Mouse (Mus musculus) lung, adult 2 months (tissue): ENCODE data around the gene Dars. TPM values are rescaled to one million over a fixed set of nuclear protein-coding genes. Genes with fewer than 3 reads are reported as not detected.

ENCODE experiments used
- DNase-seq: peaks from one replicate; pipeline ENCODE4 v3.0.0; 2022
- H3K4me1 ChIP-seq: fragments of 200-500 bp; 2 replicates; pipeline ENCODE4 v1.6.1; 2011; ENCODE audit warnings: low read length; ENCODE audit not compliant: control insufficient read depth, insufficient read depth
- H3K4me3 ChIP-seq: fragments of 200-500 bp; replicated peaks from 2 replicates; pipeline ENCODE3; 2011; ENCODE audit warnings: low read depth, mild to moderate bottlenecking, control low read depth, low read length; ENCODE audit errors: extremely low read depth
- CTCF ChIP-seq: fragments of 200-500 bp; IDR thresholded peaks from 2 replicates; pipeline ENCODE4 v1.5.1; 2011; ENCODE audit warnings: mild to moderate bottlenecking, low read length, control low read depth; ENCODE audit not compliant: insufficient read depth
- POLR2A ChIP-seq: fragments of 200-500 bp; IDR thresholded peaks from 2 replicates; pipeline ENCODE4 v1.6.1; 2011; ENCODE audit warnings: low read depth, mild to moderate bottlenecking, control low read depth, low read length, borderline replicate concordance; ENCODE audit errors: extremely low read depth
- WGBS: fragments of 180-500 bp; shearing (Covaris S2); methylation state at CpG from one replicate; pipeline ENCODE4 v1.1.7; 2018; 5-methylcytosine and 5-hydroxymethylcytosine counted together
- polyA plus RNA-seq: library from polyadenylated mRNA; depleted of rRNA; stranded (reverse); fragments of >200 nt; gene quantifications from 2 replicates; pipeline ENCODE4 v1.2.3, GENCODE M21; 2012

Dars gene
- polyA plus RNA-seq, 1 experiment: 12.2 TPM

DNA sequence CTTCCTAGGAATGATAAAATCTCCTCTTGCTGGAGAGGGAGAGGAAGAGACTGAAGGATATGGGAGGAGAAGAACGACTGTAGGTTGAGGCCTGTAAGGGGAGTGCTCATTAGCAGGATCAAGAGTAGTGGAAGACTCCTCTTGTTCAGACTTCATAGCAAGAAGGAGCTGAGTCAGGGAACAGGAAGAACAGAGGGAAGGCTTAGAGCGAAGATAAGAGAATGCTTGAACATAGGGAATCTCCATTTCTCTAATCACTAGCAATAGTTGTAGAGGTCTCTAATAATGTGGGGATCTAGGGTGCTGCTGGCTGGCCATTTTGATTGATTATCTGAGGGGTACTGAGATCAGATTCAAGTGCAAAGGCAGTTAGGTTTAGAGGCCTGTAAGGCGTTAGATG is 7.8 kb upstream of the Dars start:
- Histone ChIP-seq H3K4me3 (no peak overlapping the region), H3K4me1 (no peaks in the 10 kb centered on the region)
- DNase-seq: no peak
- 84% methylated on average over 3 of the region's 3 CpGs for WGBS
- TF ChIP-seq CTCF: no peak
- TF ChIP-seq POLR2A: no peak

GRCm38 (mm10) chr1:128417533-128417888 is 343 bp upstream of the Dars start:
- DNase-seq: no peak
- TF ChIP-seq POLR2A (no peak), CTCF (no peak)
- 33% methylated on average over 5 of the region's 5 CpGs for WGBS
- peaks cover 3% of the 10 kb centered on the region; the same call in 1 of the 2 replicates for H3K4me1 ChIP-seq
- peak overlapping the region; percentile 34 for H3K4me3 ChIP-seq

DNA sequence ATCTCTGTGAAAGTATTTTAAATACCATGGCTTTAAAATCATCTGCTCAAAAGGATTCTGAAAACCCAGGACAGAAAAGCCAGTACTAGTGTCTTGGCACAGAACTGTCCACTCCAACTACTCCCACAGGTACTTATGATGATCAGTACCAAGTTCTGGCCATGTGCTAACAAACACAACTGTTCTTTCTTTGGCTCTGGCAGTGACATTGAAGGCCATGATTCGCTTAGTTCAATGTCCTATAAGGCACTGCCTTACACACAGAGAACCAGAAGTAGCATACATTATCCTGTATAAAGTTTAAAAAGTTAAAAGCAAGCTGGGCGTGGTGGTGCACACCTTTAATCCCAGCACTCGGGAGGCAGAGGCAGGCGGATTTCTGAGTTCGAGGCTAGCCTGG is 6.0 kb downstream of the Dars start:
- no peak for TF ChIP-seq POLR2A
- no peak for TF ChIP-seq CTCF
- H3K4me3 ChIP-seq: no peak overlapping the region
- 95% methylated on average over 5 of the region's 5 CpGs for WGBS

DNA sequence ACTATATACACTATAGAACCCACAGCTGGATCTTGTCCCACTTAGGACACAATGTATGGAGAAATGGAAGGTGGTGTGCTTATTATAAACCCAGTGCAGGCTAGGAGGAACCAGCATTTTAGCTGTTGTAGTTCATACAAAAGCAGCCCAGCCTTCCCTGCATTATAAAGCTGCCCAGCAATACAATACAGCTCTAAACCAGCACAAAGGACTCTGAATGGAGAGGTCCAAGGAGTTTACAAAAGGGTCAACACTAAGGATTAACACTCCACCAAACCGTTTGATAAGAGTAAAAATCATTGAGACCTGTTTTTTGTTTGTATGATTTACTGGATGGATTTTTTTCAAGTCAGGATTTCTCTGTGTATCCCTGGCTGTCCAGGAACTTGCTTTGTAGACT is 10.3 kb downstream of the Dars start:
- 40% methylated on average over 1 of the region's 1 CpGs for WGBS
- TF ChIP-seq CTCF: no peak
- no peak for TF ChIP-seq POLR2A

More for the DNA sequence above, 6.0 kb downstream of the Dars start:
- no peak for DNase-seq
- H3K4me1 ChIP-seq: peaks cover 2% of the 10 kb centered on the region; the same call in 1 of the 2 replicates

DNA sequence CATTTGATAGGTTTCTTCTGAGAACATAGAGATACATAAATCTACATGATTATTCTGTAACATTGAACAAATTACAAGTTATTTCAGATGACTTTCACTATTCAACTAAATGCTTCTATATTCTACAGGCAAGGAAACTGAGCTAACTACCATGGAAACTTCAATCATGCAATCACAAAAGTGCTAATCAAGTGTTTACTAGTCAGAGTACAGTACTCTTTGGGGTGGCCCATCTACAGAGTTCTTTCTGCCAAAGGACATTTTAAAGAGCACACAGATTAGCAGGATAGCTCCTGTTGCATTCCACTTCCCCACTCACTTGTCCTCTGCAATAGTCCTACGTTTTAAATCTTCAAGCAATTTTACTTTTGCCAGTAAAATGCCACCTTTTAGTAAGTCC is 11.5 kb downstream of the Dars start:
- DNase-seq: no peak
- TF ChIP-seq CTCF (no peak), POLR2A (no peak)
- Histone ChIP-seq H3K4me1 (peaks cover 9% of the 10 kb centered on the region), H3K4me3 (no peak overlapping the region)
- 26% methylated on average over 1 of the region's 1 CpGs for WGBS

More for the DNA sequence above, 10.3 kb downstream of the Dars start:
- Histone ChIP-seq H3K4me1 (peaks cover 9% of the 10 kb centered on the region), H3K4me3 (no peak overlapping the region)
- DNase-seq: no peak

DNA sequence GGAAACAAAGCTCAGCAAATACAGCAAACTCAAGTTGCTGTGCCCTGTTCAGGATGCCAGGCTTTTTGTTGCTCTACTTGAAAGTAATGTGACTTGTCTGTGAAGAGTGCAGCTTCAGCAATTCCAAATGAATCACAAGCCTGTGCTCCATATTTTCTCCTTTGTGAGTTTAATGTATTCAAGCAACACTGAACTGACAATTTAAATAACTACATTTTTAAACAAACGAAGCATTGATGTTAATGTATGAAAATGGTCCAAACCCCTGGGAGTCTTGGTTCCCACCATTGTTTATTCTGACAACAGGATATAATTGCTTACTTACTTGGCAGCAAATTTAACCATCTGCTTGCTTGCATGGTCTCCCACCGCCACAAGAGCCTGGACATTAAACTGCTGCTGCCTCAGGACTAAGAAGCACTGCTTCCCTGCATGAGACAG is 12.1 kb downstream of the Dars start:
- no peak for DNase-seq
- Histone ChIP-seq H3K4me3 (no peak overlapping the region), H3K4me1 (peaks cover 9% of the 10 kb centered on the region)
- TF ChIP-seq POLR2A (no peak), CTCF (no peak)
- 34% methylated on average over 2 of the region's 2 CpGs for WGBS

DNA sequence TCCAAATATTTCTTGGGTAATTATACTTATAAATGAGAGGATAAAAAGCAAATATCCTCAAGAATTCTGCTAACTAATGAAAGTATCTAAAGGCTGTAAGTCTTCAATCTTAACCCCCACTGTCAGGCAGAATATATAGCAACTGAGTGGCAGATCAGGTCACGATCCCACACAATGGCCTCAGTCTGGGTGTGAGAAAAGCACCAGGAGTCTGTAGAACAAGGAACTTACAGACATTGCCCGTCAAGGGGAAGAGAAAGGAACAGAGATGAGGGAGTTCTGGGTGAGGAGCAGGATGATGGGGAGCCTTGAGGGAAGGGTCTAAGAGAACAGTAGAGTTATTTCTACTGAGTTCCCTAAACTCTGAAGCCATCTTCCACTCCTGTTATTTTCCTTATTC is 16.2 kb downstream of the Dars start:
- WGBS: 63% methylated on average over 2 of the region's 2 CpGs
- no peak overlapping the region for H3K4me3 ChIP-seq
- H3K4me1 ChIP-seq: peaks cover 7% of the 10 kb centered on the region
- no peak for DNase-seq
- TF ChIP-seq POLR2A: no peak
- TF ChIP-seq CTCF: no peak

DNA sequence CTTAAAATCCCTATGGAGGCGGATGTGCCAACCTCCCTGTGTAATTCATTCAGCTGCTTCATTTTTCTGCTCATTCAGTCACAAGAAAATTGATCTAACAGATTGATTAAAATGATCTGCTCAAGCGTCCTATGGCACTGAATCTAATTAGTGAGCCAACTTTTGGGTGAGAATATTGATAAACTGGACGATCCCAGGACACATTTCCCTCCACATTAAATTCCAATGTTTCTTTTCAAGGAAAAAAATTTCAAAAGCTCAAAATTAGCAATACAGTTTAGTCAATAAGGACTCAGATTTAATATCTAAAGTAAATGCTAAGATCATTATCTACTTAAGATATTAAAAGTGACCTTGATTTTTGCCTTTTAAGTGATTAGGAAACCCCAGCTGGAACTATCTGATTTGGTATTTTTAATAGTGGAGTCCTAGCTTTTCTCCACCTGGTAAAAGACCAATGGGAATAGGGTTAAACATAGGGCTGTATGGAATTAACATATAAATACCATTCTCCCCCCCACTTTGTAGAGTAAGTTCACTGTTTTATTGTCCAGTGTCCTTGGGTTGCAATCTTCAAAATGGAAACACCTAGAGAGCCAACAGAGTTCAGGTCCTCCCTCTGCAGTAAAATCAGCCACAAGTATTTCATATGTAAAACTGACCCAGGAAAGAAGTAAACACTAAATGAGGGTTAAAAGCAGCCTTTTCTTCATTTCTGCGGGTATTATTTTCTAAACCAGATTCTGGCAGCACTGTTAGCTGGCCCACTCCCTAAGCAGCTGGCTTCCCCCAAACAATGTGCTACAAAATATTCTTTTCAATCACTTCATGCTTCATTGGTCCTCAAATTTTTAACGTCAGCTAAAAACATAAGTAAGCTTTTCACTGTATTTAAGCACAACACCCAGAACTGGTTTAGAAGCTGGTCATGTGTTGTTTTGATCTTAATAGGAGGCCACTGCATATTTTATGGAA is 16.9 kb downstream of the Dars start:
- DNase-seq: no peak
- TF ChIP-seq POLR2A (no peak), CTCF (no peak)
- Histone ChIP-seq H3K4me3 (no peak overlapping the region), H3K4me1 (peaks cover 3% of the 10 kb centered on the region; the same call in 1 of the 2 replicates)
- 76% methylated on average over 5 of the region's 5 CpGs for WGBS

GRCm38 (mm10) chr1:128398738-128399445 is 18.3 kb downstream of the Dars start:
- 75% methylated on average over 5 of the region's 5 CpGs for WGBS
- H3K4me1 ChIP-seq: no peaks in the 10 kb centered on the region
- H3K4me3 ChIP-seq: no peak overlapping the region
- DNase-seq: no peak
- TF ChIP-seq POLR2A (no peak), CTCF (no peak)

- Histone ChIP-seq H3K4me3 (no peak overlapping the region), H3K4me1 (no peaks in the 10 kb centered on the region)
- 88% methylated on average over 3 of the region's 3 CpGs for WGBS
- no peak for TF ChIP-seq CTCF
- no peak for DNase-seq
These were observed 22.5 kb downstream of the Dars start for GRCm38 (mm10) chr1:128394657-128395056.
